Mouse (Mus musculus) ovary, adult 10 weeks (tissue): ENCODE measurements around the gene Prdx1. TPM values are rescaled to one million over a fixed set of nuclear protein-coding genes. Genes with fewer than 3 reads are reported as not detected.

Experiments used
- polyA plus RNA-seq: library from polyadenylated mRNA; stranded (reverse); fragments of 350-450 nt; fragmentation: Illumina TruSeq; extraction: RNeasy Lipid Tissue Mini Kit (QIAGEN cat#74804); gene quantifications from one replicate; pipeline ENCODE4 v1.2.3, GENCODE M21; 2014

Gene Prdx1
- 3,325 TPM for polyA plus RNA-seq

DNA sequence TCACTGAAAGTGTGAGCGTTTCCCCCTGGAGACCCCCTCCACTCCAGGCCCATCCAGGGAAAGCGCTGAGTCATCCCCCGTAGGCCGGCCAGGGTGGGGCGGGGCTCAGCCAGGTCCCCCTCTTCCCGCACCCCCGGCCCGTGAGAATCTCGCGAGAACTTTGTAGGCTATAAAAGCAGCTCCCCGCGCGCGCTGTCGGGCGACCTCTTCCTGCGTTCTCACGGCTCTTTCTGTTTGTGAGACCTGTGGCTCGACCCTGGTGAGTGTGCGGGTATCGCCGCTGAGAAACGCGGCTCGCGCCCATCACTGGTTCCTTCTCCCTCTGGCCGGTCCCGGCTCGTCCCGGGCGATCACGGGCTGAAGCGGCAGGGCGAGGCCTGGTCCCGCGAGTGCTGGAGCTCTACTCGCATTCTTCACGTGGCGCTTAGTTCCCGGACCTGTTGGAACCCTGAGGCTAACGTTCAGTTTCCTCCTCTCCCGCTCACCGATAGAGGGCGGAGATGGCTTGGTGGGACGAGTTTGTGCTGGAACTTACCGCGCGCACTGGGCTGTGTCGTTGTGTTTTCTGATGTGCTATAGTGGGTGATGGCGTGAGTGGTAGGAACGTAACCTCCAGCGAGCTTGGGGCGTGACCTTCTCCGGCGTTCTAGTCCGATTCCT lies at the start of gene Prdx1:
Gene Prdx1 (plus strand): TSS at position 143 of the 660 bp plus-strand sequence.

DNA sequence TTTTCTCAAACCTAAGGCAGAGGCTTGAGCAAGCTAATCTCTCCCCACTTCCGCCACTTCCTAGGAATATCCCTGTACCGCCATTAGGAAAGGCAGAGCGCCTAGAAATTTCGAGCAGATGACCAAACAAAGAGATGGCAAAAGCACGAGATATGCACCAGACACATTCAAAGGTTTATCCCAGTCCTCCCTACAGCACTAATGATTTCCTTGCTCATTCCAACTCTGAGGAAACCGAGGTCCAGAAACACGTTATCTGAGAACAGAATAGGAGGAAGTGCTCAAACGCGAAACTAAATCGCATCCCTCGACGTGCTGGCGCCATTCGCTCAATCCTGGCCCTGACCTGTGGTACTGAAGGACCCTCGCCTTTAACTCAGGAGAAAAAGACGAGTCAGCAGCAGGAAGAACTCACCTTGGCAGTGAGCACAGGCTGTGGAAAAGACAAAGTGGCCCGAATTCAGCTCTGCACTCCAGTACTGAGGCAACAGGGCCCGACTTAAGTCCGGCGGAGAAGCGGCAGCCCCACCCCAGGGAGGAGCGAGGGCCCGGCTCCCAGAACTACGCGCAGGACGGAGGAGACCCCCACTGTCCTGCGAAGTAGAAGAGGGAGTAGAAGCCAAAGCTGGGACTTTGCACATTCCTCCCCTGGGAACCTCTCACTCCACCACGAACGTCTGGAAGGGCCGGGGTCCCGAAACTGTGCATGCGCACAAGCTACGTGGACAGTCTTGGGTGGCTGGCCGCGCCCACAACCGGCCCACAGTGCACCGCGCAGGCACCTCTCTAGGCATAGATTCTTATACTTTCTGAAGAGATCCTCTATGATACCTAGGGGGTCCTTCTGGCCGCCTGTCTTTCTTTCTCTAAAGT lies 34.2 kb upstream of the Prdx1 start, which contains the start of gene Akr1a1:
Gene Akr1a1 (minus strand): TSS at position 757 of the 873 bp plus-strand sequence.

DNA sequence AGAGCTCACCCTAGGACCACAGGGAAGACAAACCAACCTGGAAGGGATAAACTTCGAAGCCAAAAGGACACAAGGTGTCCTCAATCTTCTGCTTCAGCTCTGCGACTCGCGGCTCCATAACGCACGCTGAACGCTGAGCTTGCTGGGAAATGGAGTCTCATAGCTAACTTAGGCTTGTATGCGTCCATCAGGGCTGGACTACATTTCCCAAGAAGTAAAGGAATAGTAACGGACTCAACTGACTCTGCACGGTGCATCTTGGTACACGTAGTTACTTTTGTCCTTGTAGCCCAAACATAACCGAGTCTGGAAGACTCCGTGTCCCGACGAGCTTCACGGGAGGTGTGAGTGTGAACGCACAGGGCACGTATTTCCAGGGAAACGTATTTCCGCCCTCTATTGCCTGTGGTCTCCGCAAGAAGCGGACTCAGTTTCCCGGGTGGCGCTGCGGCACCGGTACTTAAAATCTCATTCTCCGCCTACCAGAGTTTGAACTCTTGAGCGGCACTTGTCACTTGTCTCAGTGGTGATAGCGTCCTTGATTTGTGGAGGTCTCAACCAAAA lies 22.9 kb downstream of the Prdx1 start, which contains the start of the genes Mmachc and Ccdc163:
Gene Mmachc (minus strand): TSS at position 206 of the 564 bp plus-strand sequence.
Gene Ccdc163 (plus strand): TSS at position 309 of the 564 bp plus-strand sequence.

DNA sequence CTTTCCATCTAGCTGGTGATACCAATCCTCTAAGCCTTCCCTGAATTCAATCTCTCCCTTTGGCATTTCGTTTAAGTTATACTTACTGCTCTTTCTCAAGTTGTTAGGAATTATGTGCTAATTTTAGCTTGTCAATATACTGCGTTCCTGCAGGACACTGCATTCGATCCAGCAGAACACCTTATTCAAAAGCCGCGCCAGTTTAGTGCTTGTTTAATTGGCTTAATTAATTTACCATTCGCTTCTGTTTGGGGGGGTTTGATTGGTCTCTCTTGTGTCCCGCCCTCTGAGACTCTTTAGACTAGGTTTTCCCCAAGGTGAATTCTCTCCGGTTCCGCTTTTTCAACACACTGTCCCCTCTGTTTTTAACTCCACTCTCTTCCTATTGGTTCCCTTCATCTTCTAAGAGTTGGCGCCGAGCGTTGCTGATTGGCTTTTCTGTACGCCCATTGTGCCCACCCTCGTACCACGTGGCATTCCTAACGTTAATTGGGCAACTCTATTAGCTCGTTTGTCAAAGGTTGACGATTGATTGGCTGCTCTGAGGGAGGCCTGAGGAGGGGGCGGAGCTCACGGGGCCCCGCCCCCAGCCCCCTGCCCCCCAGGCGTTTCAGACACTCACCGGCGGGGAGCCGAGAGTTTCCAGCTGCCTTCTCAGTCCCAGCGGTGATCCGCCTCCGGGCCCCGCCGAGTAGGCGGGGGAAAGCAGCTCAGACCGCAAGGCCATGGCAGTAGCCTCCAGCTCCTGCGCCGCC lies 35.2 kb downstream of the Prdx1 start, which contains the start of gene Tesk2:
Gene Tesk2 (plus strand): TSS at position 606 of the 755 bp plus-strand sequence.

Other genes starting within 250 kb of the Prdx1 start
- gene Mast2, start 221.4 kb upstream of the Prdx1 start, polyA plus RNA-seq, result 19.0 TPM
- 23.0 TPM for gene Ipp, start 178.0 kb upstream of the Prdx1 start, polyA plus RNA-seq
- 62.0 TPM for gene Tmem69, start 129.6 kb upstream of the Prdx1 start, polyA plus RNA-seq
- gene Gpbp1l1, start 127.9 kb upstream of the Prdx1 start, polyA plus RNA-seq, result 72.8 TPM
- gene Ccdc17, start 88.9 kb upstream of the Prdx1 start, polyA plus RNA-seq, result 3.5 TPM
- gene Nasp, start 57.6 kb upstream of the Prdx1 start, polyA plus RNA-seq, result 207 TPM
- 554 TPM for gene Akr1a1, start 33.9 kb upstream of the Prdx1 start, polyA plus RNA-seq
- gene Mmachc, start 22.9 kb downstream of the Prdx1 start, polyA plus RNA-seq, result 33.4 TPM
- gene Ccdc163, start 23.0 kb downstream of the Prdx1 start, polyA plus RNA-seq, result 14.2 TPM
- gene Tesk2, start 35.4 kb downstream of the Prdx1 start, polyA plus RNA-seq, result 2.5 TPM
- 6.5 TPM for gene Toe1, start 122.1 kb downstream of the Prdx1 start, polyA plus RNA-seq
- gene Mutyh, start 122.2 kb downstream of the Prdx1 start, polyA plus RNA-seq, result 0.83 TPM
- gene Hpdl, start 136.2 kb downstream of the Prdx1 start, polyA plus RNA-seq, result 0.26 TPM
- 3.1 TPM for gene Zswim5, start 191.8 kb downstream of the Prdx1 start, polyA plus RNA-seq